Mouse (Mus musculus) right cerebral cortex, postnatal 4 days (tissue): ENCODE results near the gene Mapk10.

ENCODE experiments used
- DNase-seq: peaks from one replicate; pipeline ENCODE4 v3.0.0-alpha.2; 2022

The Mapk10 gene

GRCm38 (mm10) chr5:103211101-103211848 lies at the start of gene Mapk10:
TSS of gene Mapk10 (minus strand) at chr5:103211334.
- peak; percentile 73 for DNase-seq

- DNase-seq = no peak
Observed at GRCm38 (mm10) chr5:103256144-103256543, 45.0 kb upstream of the Mapk10 start.

- no peak for DNase-seq
Observed at GRCm38 (mm10) chr5:103242430-103242829, 31.3 kb upstream of the Mapk10 start.

GRCm38 (mm10) chr5:103231822-103232221 lies 20.7 kb upstream of the Mapk10 start:
- DNase-seq = no peak

GRCm38 (mm10) chr5:103230334-103230733 lies 19.2 kb upstream of the Mapk10 start:
- no peak for DNase-seq

GRCm38 (mm10) chr5:103229321-103229720 lies 18.2 kb upstream of the Mapk10 start:
- DNase-seq = no peak

- no peak for DNase-seq
Observed at GRCm38 (mm10) chr5:103221997-103222396, 10.9 kb upstream of the Mapk10 start.

- no peak for DNase-seq
Observed at GRCm38 (mm10) chr5:103210644-103211043, 490 bp downstream of the Mapk10 start.

- DNase-seq = no peak
Observed at GRCm38 (mm10) chr5:103210018-103210417, 1.1 kb downstream of the Mapk10 start.

- no peak for DNase-seq
Observed at GRCm38 (mm10) chr5:103209486-103209885, 1.6 kb downstream of the Mapk10 start.

- DNase-seq = peak; percentile 46
Observed at GRCm38 (mm10) chr5:103208869-103209268, 2.3 kb downstream of the Mapk10 start.

GRCm38 (mm10) chr5:103208021-103208511 lies 3.1 kb downstream of the Mapk10 start:
- DNase-seq = peak; percentile 13

GRCm38 (mm10) chr5:103197796-103198325 lies 13.3 kb downstream of the Mapk10 start:
- no peak for DNase-seq

- DNase-seq = no peak
Observed at GRCm38 (mm10) chr5:103194549-103194948, 16.6 kb downstream of the Mapk10 start.

GRCm38 (mm10) chr5:103193700-103194099 lies 17.4 kb downstream of the Mapk10 start:
- no peak for DNase-seq

GRCm38 (mm10) chr5:103191577-103191976 lies 19.6 kb downstream of the Mapk10 start:
- DNase-seq = no peak

- DNase-seq = no peak
Observed at GRCm38 (mm10) chr5:103184256-103184655, 26.9 kb downstream of the Mapk10 start.

- DNase-seq = no peak
Observed at GRCm38 (mm10) chr5:103181622-103182021, 29.5 kb downstream of the Mapk10 start.

GRCm38 (mm10) chr5:103177010-103177409 lies 34.1 kb downstream of the Mapk10 start:
- DNase-seq = no peak

- no peak for DNase-seq
Observed at GRCm38 (mm10) chr5:103175989-103176388, 35.1 kb downstream of the Mapk10 start.

- no peak for DNase-seq
Observed at GRCm38 (mm10) chr5:103174607-103175006, 36.5 kb downstream of the Mapk10 start.

GRCm38 (mm10) chr5:103171207-103171606 lies 39.9 kb downstream of the Mapk10 start:
- DNase-seq = no peak

GRCm38 (mm10) chr5:103167371-103167770 lies 43.8 kb downstream of the Mapk10 start:
- no peak for DNase-seq

- DNase-seq = no peak
Observed at GRCm38 (mm10) chr5:103166755-103167154, 44.4 kb downstream of the Mapk10 start.

- DNase-seq = no peak
Observed at GRCm38 (mm10) chr5:103164022-103164421, 47.1 kb downstream of the Mapk10 start.
